Mouse (Mus musculus) cortical plate, adult 2 months (tissue): ENCODE measurements at regions not wholly inside any gene's neighbourhood (a gene's known extent, or its start where the extent isn't known, plus 50 kb on each side); places are given as distances from the start of the nearest gene placed in this dataset.

ENCODE experiments used
- CTCF ChIP-seq: fragments of 200-500 bp; IDR thresholded peaks from 2 replicates; pipeline ENCODE4 v1.5.1; 2011; ENCODE audit warnings: mild to moderate bottlenecking, control low read depth, low read length; ENCODE audit not compliant: insufficient read depth; ENCODE audit errors: extremely low read depth
- POLR2A ChIP-seq: fragments of 200-500 bp; IDR thresholded peaks from 2 replicates; pipeline ENCODE4 v1.6.1; 2011; ENCODE audit warnings: mild to moderate bottlenecking, low read length, control low read depth; ENCODE audit not compliant: insufficient read depth; ENCODE audit errors: extremely low read depth

- TF ChIP-seq CTCF (no peak), POLR2A (no peak)
Measured at GRCm38 (mm10) chr3:35093001-35093400, 442.8 kb downstream of the Sox2 start.
